Mouse (Mus musculus) intestine, embryonic 16.5 days (tissue): ENCODE results near the gene Ccdc184. TPM values are rescaled to one million over a fixed set of nuclear protein-coding genes. Genes with fewer than 3 reads are reported as not detected.

Source experiments
- ATAC-seq: fragments of 200-750 bp; cut with Nextera tagmentation; 2 replicates; pipeline ENCODE4 v1.8.0; 2017; ENCODE audit warnings: moderate TSS enrichment, moderate library complexity
- H3K27ac ChIP-seq: fragments of 300-500 bp; sonication (generic); 2 replicates; pipeline ENCODE4 v1.5.1; 2014; ENCODE audit warnings: mild to moderate bottlenecking, low read length
- H3K27me3 ChIP-seq: fragments of 300-500 bp; sonication (generic); replicated peaks from 2 replicates; pipeline ENCODE4 v1.6.1; 2014; ENCODE audit warnings: low read length, control low read depth, mixed read lengths; ENCODE audit not compliant: control insufficient read depth, insufficient read depth
- H3K36me3 ChIP-seq: fragments of 300-500 bp; sonication (generic); 2 replicates; pipeline ENCODE4 v1.6.1; 2014; ENCODE audit warnings: low read length, control low read depth; ENCODE audit not compliant: control insufficient read depth, insufficient read depth
- H3K4me1 ChIP-seq: fragments of 300-500 bp; sonication (generic); 2 replicates; pipeline ENCODE4 v1.6.1; 2014; ENCODE audit warnings: low read length, control low read depth, mixed read lengths; ENCODE audit not compliant: control insufficient read depth, insufficient read depth
- H3K4me2 ChIP-seq: fragments of 300-500 bp; sonication (generic); 2 replicates; pipeline ENCODE4 v1.6.1; 2014; ENCODE audit warnings: low read depth, low read length, control low read depth
- H3K4me3 ChIP-seq: fragments of 300-500 bp; sonication (generic); 2 replicates; pipeline ENCODE4 v1.5.1; 2014; ENCODE audit warnings: mild to moderate bottlenecking, low read length
- H3K9ac ChIP-seq: fragments of 300-500 bp; sonication (generic); 2 replicates; pipeline ENCODE4 v1.6.1; 2014; ENCODE audit warnings: low read depth, low read length
- H3K9me3 ChIP-seq: fragments of 300-500 bp; sonication (generic); 2 replicates; pipeline ENCODE4 v1.6.1; 2016; ENCODE audit warnings: low read length, control low read depth; ENCODE audit not compliant: control insufficient read depth
- WGBS: fragments of 180-500 bp; shearing (Covaris S2); extraction: QIAGEN DNeasy Blood & Tissue Kit; methylation state at CpG from one replicate; pipeline ENCODE4 v1.1.7; 2014; 5-methylcytosine and 5-hydroxymethylcytosine counted together
- polyA plus RNA-seq: library from polyadenylated mRNA; unstranded; fragments of >200 nt; fragmentation: Nextera tagmentation; extraction: Ambion mirVana; gene quantifications from 2 replicates; pipeline ENCODE4 v1.2.1, GENCODE M21; 2015

Ccdc184 gene
- polyA plus RNA-seq, 1 experiment from 2014 or later = 1.7 TPM

DNA sequence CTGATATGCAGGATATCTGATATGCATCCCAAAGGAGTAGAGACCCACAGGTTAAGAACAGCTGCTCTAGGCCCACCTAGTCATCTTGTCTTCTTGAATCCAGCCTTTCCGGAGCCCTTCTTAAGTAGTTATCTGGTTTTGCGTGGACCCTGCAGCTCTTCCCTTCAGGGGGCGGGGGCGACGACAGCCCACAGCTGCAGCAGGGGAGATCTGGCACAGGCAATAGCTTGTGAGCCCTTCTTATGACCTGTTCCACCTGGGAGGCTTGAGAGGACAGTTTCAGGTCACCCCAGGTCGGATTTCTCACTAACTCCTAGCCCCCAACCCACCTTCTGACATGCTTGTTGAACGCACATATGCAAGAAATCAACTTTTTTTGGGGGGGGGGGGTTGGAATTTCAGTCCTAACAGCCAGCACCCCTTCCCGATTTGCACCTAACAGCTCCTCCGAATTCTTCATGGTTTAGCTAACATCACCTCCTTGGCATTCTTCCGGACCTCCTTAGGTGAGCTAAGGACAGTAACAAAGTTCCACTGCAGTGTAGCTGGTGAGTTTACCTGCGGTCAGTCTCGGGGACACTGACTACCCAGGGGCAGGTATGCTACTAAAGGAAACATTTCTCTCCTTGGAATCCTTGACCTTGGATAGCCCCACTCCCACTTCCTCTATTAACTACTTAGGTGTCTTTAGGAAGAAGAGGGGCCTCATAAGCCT is 15.1 kb downstream of the Ccdc184 start:
- peak; percentile 6; the same call in 1 of the 2 replicates for ATAC-seq
- Histone ChIP-seq H3K4me2 (no peak overlapping the region), H3K9ac (no peak overlapping the region), H3K4me3 (no peak overlapping the region), H3K36me3 (no peaks in the 10 kb centered on the region), H3K4me1 (peaks cover 4% of the 10 kb centered on the region; the same call in 1 of the 2 replicates), H3K27me3 (no peaks in the 10 kb centered on the region; the same call in 1 of the 2 replicates), H3K9me3 (no peaks in the 10 kb centered on the region), H3K27ac (no peak overlapping the region)
- WGBS = 61% methylated on average over 12 of the region's 12 CpGs

DNA sequence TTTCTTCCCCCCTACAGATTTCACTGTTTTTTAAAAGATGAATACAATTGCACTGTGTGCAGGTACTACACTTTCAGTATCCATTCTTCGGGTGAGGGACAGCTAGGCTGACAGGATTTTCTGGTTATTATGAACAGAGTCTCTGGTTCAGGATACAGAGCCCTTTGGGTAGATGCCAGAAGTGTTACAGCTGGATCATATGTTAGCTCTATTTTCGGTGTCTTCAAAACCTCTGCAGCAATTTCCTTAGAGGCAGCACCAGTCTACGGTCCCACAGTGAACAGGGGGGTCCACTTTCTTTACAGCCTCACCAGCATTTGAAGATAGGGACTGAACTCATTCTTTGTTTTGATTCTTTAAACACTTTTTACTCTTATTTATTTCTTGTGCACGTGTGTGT is 17.5 kb downstream of the Ccdc184 start:
- Histone ChIP-seq H3K27ac (no peak overlapping the region), H3K27me3 (no peaks in the 10 kb centered on the region), H3K4me2 (no peak overlapping the region), H3K9me3 (no peaks in the 10 kb centered on the region), H3K4me1 (peaks cover 4% of the 10 kb centered on the region; the same call in 1 of the 2 replicates), H3K36me3 (no peaks in the 10 kb centered on the region), H3K9ac (no peak overlapping the region), H3K4me3 (no peak overlapping the region)
- WGBS = 56% methylated on average over 4 of the region's 4 CpGs
- ATAC-seq = no peak

- no peaks in the 10 kb centered on the region for H3K9me3 ChIP-seq
- H3K4me1 ChIP-seq = no peaks in the 10 kb centered on the region
- no peak within 1 kb of the TSS for H3K9ac ChIP-seq
- no peak within 1 kb of the TSS for H3K27ac ChIP-seq
- H3K4me2 ChIP-seq = no peak within 1 kb of the TSS
- no peak within 1 kb of the TSS for H3K4me3 ChIP-seq
- no peaks in the 10 kb centered on the region for H3K27me3 ChIP-seq
- H3K36me3 ChIP-seq = no peaks in the 10 kb centered on the region
- no peak for ATAC-seq
- 66% methylated on average over 3 of the region's 3 CpGs for WGBS
These were observed 28.5 kb downstream of the Ccdc184 start, which contains the start of gene Olfr288 for GRCm38 (mm10) chr15:98195442-98195841. Gene Olfr288 (minus strand): TSS chr15:98195542.

DNA sequence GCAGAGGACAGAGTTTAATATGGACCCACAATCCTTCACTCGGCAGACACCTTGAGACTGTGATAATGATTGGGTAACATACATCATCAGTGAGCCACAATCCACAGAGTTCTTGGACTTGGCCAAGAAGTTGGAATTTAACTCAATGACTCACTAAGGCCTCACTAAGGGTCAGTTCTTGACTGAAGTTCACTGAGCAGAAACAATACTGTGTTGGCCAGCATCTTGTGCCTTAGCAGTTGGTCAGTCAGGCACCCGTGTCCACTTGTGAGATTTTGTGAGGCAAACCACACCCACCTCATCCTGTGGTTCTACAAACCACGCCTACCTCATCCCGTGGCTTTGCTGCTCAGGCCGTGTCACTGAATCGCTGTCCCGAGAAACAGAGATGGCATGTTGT is 42.7 kb downstream of the Ccdc184 start:
- Histone ChIP-seq H3K4me1 (no peaks in the 10 kb centered on the region), H3K4me2 (no peak overlapping the region), H3K27ac (no peak overlapping the region), H3K36me3 (no peaks in the 10 kb centered on the region), H3K27me3 (no peaks in the 10 kb centered on the region), H3K9ac (no peak overlapping the region), H3K9me3 (no peaks in the 10 kb centered on the region), H3K4me3 (no peak overlapping the region)
- 79% methylated on average over 7 of the region's 7 CpGs for WGBS
- ATAC-seq = no peak

GRCm38 (mm10) chr15:98213336-98213870 is 46.4 kb downstream of the Ccdc184 start:
- 77% methylated on average over 5 of the region's 5 CpGs for WGBS
- H3K36me3 ChIP-seq = no peaks in the 10 kb centered on the region

DNA sequence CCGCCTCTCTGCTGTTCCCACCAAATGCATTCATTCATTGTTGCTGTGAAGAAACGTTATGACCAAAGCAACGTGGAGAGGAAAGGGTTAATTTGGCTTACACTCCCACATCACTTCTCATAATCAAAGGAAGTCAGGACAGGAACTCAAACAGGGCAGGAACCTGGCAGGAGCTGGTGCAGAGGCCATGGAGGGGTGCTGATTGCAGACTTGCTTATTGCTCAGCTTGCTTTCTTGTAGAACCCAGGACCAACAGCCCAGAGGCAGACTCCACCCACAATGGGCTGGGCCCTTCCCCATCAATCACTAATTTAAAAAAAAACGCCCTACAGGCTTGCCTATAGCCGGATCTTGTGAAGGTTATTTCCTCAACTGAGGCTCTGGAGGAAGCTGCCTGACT is 47.2 kb downstream of the Ccdc184 start:
- no peaks in the 10 kb centered on the region for H3K9me3 ChIP-seq
- no peaks in the 10 kb centered on the region for H3K36me3 ChIP-seq
- no peak for ATAC-seq
- no peaks in the 10 kb centered on the region for H3K27me3 ChIP-seq
- no peaks in the 10 kb centered on the region for H3K4me1 ChIP-seq
- H3K4me3 ChIP-seq = no peak overlapping the region
- no peak overlapping the region for H3K4me2 ChIP-seq
- 63% methylated on average over 5 of the region's 5 CpGs for WGBS
- no peak overlapping the region for H3K9ac ChIP-seq
- no peak overlapping the region for H3K27ac ChIP-seq

More at GRCm38 (mm10) chr15:98213336-98213870, 46.4 kb downstream of the Ccdc184 start:
- H3K27me3 ChIP-seq = no peaks in the 10 kb centered on the region
- no peak overlapping the region for H3K4me2 ChIP-seq
- no peaks in the 10 kb centered on the region for H3K4me1 ChIP-seq
- H3K4me3 ChIP-seq = no peak overlapping the region
- H3K27ac ChIP-seq = no peak overlapping the region
- H3K9me3 ChIP-seq = no peaks in the 10 kb centered on the region
- H3K9ac ChIP-seq = no peak overlapping the region
- ATAC-seq = no peak

Other genes starting within 250 kb of the Ccdc184 start
- gene Tmem106c, start 203.0 kb upstream of the Ccdc184 start, polyA plus RNA-seq = 47.5 and 51.6 TPM in 2 replicates
- 0.33 and 0.53 TPM in 2 replicates for gene Col2a1, start 162.5 kb upstream of the Ccdc184 start, polyA plus RNA-seq
- gene Pfkm, start 74.6 kb upstream of the Ccdc184 start, polyA plus RNA-seq = 30.5 and 31.7 TPM in 2 replicates
- gene Senp1, start 73.4 kb upstream of the Ccdc184 start, polyA plus RNA-seq = 18.0 and 20.2 TPM in 2 replicates
- gene Asb8, start 1.5 kb upstream of the Ccdc184 start, polyA plus RNA-seq = 52.7 and 54.9 TPM in 2 replicates
- gene Olfr288, start 28.4 kb downstream of the Ccdc184 start, polyA plus RNA-seq = not detected in 2 replicates
- not detected in 2 replicates for gene Gm44579, start 53.8 kb downstream of the Ccdc184 start, polyA plus RNA-seq
- gene Olfr287, start 53.9 kb downstream of the Ccdc184 start, polyA plus RNA-seq = not detected in 2 replicates
- gene Olfr286, start 67.3 kb downstream of the Ccdc184 start, polyA plus RNA-seq = not detected in 2 replicates
- not detected in 2 replicates for gene H1fnt, start 90.1 kb downstream of the Ccdc184 start, polyA plus RNA-seq
- gene Zfp641, start 129.0 kb downstream of the Ccdc184 start, polyA plus RNA-seq = 0.39 and 0.42 TPM in 2 replicates
- not detected in 2 replicates for gene Olfr285, start 150.2 kb downstream of the Ccdc184 start, polyA plus RNA-seq
- gene Olfr284, start 173.8 kb downstream of the Ccdc184 start, polyA plus RNA-seq = not detected in 2 replicates
- not detected in 2 replicates for gene Olfr283, start 213.8 kb downstream of the Ccdc184 start, polyA plus RNA-seq